Mouse (Mus musculus) MEL (cell line): ENCODE measurements around the gene Wdr93. TPM values are rescaled to one million over a fixed set of nuclear protein-coding genes. Genes with fewer than 3 reads are reported as not detected.

Experiments used
- DNase-seq: peaks from one replicate; pipeline ENCODE4 v3.0.0; 2011; ENCODE audit warnings: low read depth, low spot score
- H3K27ac ChIP-seq: 2 replicates; pipeline ENCODE4 v1.5.1; 2012; ENCODE audit warnings: low read depth, mild to moderate bottlenecking, control low read depth, low read length, moderate library complexity; ENCODE audit not compliant: control insufficient read depth
- H3K27me3 ChIP-seq, 2 experiments: fragments of 150-350 bp in 1 of 2; sonication (generic) in 1 of 2; 2 replicates each; pipeline ENCODE4 v1.6.1; 2012; ENCODE audit warnings: low read length in 2 of 2, mild to moderate bottlenecking in 2 of 2, improper control_type of control experiment in 1 of 2, moderate library complexity in 1 of 2; ENCODE audit not compliant: insufficient read depth in 2 of 2, control insufficient read depth in 1 of 2
- H3K36me3 ChIP-seq, 2 experiments: 2 replicates each; pipeline ENCODE4 v1.6.1; 2012 to 2014; ENCODE audit warnings: low read length in 2 of 2, improper control_type of control experiment in 1 of 2, inconsistent platforms in 1 of 2, mild to moderate bottlenecking in 1 of 2; ENCODE audit not compliant: insufficient read depth in 2 of 2, control insufficient read depth in 1 of 2
- H3K4me1 ChIP-seq, 2 experiments: fragments of 150-350 bp in 1 of 2; sonication (generic) in 1 of 2; 2 replicates each; pipeline ENCODE4 v1.6.1; 2012; ENCODE audit warnings: low read length in 2 of 2, improper control_type of control experiment in 1 of 2, mild to moderate bottlenecking in 1 of 2; ENCODE audit not compliant: insufficient read depth in 2 of 2, control insufficient read depth in 1 of 2
- H3K4me3 ChIP-seq, 2 experiments: fragments of 150-350 bp in 1 of 2; sonication (generic) in 1 of 2; 2 replicates each; pipeline ENCODE4 v1.5.1; 2012; ENCODE audit warnings: low read depth in 2 of 2, low read length in 2 of 2, mild to moderate bottlenecking in 2 of 2, moderate library complexity in 2 of 2, control low read depth in 1 of 2, improper control_type of control experiment in 1 of 2; ENCODE audit not compliant: control insufficient read depth in 1 of 2, insufficient read depth in 1 of 2
- H3K79me2 ChIP-seq: 2 replicates; pipeline ENCODE4 v1.6.1; 2012; ENCODE audit warnings: mild to moderate bottlenecking, low read length, moderate library complexity; ENCODE audit not compliant: control insufficient read depth, poor library complexity, insufficient read depth
- H3K9ac ChIP-seq: 2 replicates; pipeline ENCODE4 v1.6.1; 2012; ENCODE audit warnings: low read depth, mild to moderate bottlenecking, control low read depth, low read length, moderate library complexity; ENCODE audit not compliant: control insufficient read depth, poor library complexity, severe bottlenecking
- H3K9me3 ChIP-seq: fragments of 150-350 bp; sonication (generic); replicated peaks from 2 replicates; pipeline ENCODE4 v1.6.1; 2012; ENCODE audit warnings: mild to moderate bottlenecking, low read length, improper control_type of control experiment, moderate library complexity; ENCODE audit not compliant: insufficient read depth
- CHD1 ChIP-seq: IDR thresholded peaks from 2 replicates; pipeline ENCODE4 v1.6.1; 2012; ENCODE audit warnings: low read depth, mild to moderate bottlenecking, inconsistent platforms, low read length, improper control_type of control experiment
- CTCF ChIP-seq, 3 experiments: IDR thresholded peaks in 2 of 3; conservative IDR thresholded peaks in 1 of 3; 2 replicates each; pipeline ENCODE4 v1.5.1; 2011 to 2012; ENCODE audit warnings: low read length in 3 of 3, low read depth in 2 of 3, mild to moderate bottlenecking in 2 of 3, improper control_type of control experiment in 1 of 3, inconsistent platforms in 1 of 3, mixed read lengths in 1 of 3, moderate library complexity in 1 of 3; ENCODE audit not compliant: control insufficient read depth in 1 of 3, insufficient read depth in 1 of 3, poor library complexity in 1 of 3, severe bottlenecking in 1 of 3
- ETS1 ChIP-seq: IDR thresholded peaks from 2 replicates; pipeline ENCODE4 v1.6.1; 2012; ENCODE audit warnings: low read depth, mild to moderate bottlenecking, inconsistent platforms, low read length, improper control_type of control experiment, moderate library complexity
- MYC ChIP-seq: IDR thresholded peaks from 2 replicates; pipeline ENCODE4 v1.6.1; 2011; ENCODE audit warnings: low read depth, mild to moderate bottlenecking, low read length, improper control_type of control experiment, moderate library complexity
- RAD21 ChIP-seq: IDR thresholded peaks from 2 replicates; pipeline ENCODE4 v1.6.1; 2011; ENCODE audit warnings: mild to moderate bottlenecking, low read depth, low read length, improper control_type of control experiment
- SIN3A ChIP-seq: IDR thresholded peaks from 2 replicates; pipeline ENCODE4 v1.6.1; 2012; ENCODE audit warnings: low read length, improper control_type of control experiment, inconsistent platforms
- SMC3 ChIP-seq: IDR thresholded peaks from 2 replicates; pipeline ENCODE4 v1.6.1; 2011; ENCODE audit warnings: low read depth, low read length, improper control_type of control experiment
- ZC3H11A ChIP-seq: IDR thresholded peaks from 2 replicates; pipeline ENCODE4 v1.6.1; 2012; ENCODE audit warnings: low read depth, mild to moderate bottlenecking, inconsistent platforms, low read length, improper control_type of control experiment
- ZMIZ1 ChIP-seq: IDR thresholded peaks from 2 replicates; pipeline ENCODE4 v1.6.1; 2012; ENCODE audit warnings: low read depth, mild to moderate bottlenecking, inconsistent platforms, low read length, improper control_type of control experiment, moderate library complexity
- polyA plus RNA-seq, 2 experiments: library from polyadenylated mRNA; stranded (reverse) in 1 of 2; unstranded in 1 of 2; fragments of >175 nt in 1 of 2; fragments of >200 nt in 1 of 2; gene quantifications; 2 replicates each; pipeline versions ENCODE4 v1.2.1 to v1.2.4; 2012; ENCODE audit warnings: low replicate concordance in 2 of 2, low read depth in 1 of 2; ENCODE audit not compliant: insufficient read length in 2 of 2, insufficient read depth in 1 of 2, missing spikeins in 1 of 2
- total RNA-seq: library from RNA; depleted of rRNA; stranded (reverse); fragments of 300-350 nt; gene quantifications from 2 replicates; pipeline ENCODE4 v1.2.3, GENCODE M21; 2012; rRNA removed

Wdr93 gene
- total and polyA plus RNA-seq, 3 experiments: 0.23 to 0.40 TPM; not detected in 1

- TF ChIP-seq SMC3: no peak
- no peak for TF ChIP-seq CTCF (IDR thresholded peaks at IDR 0.05 in 2 of 3, conservative IDR thresholded peaks at IDR 0.05 in 1 of 3; ENCODE audit: control insufficient read depth in 1 of 3, insufficient read depth in 1 of 3, low read depth in 2 of 3, low read length in 3 of 3, poor library complexity in 1 of 3, severe bottlenecking in 1 of 3)
- TF ChIP-seq ZC3H11A: no peak
- no peak for TF ChIP-seq ETS1
- no peak for TF ChIP-seq MYC
- TF ChIP-seq CHD1: no peak
- TF ChIP-seq ZMIZ1: no peak
- TF ChIP-seq SIN3A: no peak
- TF ChIP-seq RAD21: no peak
- Histone ChIP-seq H3K79me2 (no peaks in the 10 kb centered on the region), H3K36me3 (no peaks in the 10 kb centered on the region), H3K9me3 (no peaks in the 10 kb centered on the region), H3K27me3 (no peaks in the 10 kb centered on the region), H3K4me1 (no peaks in the 10 kb centered on the region), H3K4me3 (no peak overlapping the region), H3K27ac (no peak overlapping the region), H3K9ac (no peak overlapping the region)
- no peak for DNase-seq
These were observed 92.2 kb downstream of the Wdr93 start for GRCm38 (mm10) chr7:79835196-79835595.

Other genes starting within 250 kb of the Wdr93 start
- gene Rhcg, start 125.5 kb upstream of the Wdr93 start, total RNA-seq: not detected in 2 replicates
- not detected for gene Rhcg, start 125.5 kb upstream of the Wdr93 start, polyA plus RNA-seq
- gene Ticrr, start 83.0 kb upstream of the Wdr93 start, total RNA-seq: 10.6 and 12.9 TPM in 2 replicates
- 10 to 100 TPM; 23.8 to 55.6 TPM for gene Ticrr, start 83.0 kb upstream of the Wdr93 start, polyA plus RNA-seq
- 12.1 and 13.1 TPM in 2 replicates for gene Kif7, start 27.4 kb upstream of the Wdr93 start, total RNA-seq
- gene Kif7, start 27.4 kb upstream of the Wdr93 start, polyA plus RNA-seq: 10 to 100 TPM in 1 of 2 experiments, not detected in 1; 15.6 TPM
- gene Plin1, start 10.3 kb upstream of the Wdr93 start, total RNA-seq: 0.10 and 0.19 TPM in 2 replicates
- gene Plin1, start 10.3 kb upstream of the Wdr93 start, polyA plus RNA-seq: under 1 TPM in 1 of 2 experiments, not detected in 1; 0.08 TPM
- 3.4 and 3.9 TPM in 2 replicates for gene Pex11a, start within 50 bp of the Wdr93 start, total RNA-seq
- gene Pex11a, start within 50 bp of the Wdr93 start, polyA plus RNA-seq: 1 to 10 TPM in 1 of 2 experiments, not detected in 1; 8.7 TPM
- not detected in 2 replicates for gene Mesp1, start 50.6 kb downstream of the Wdr93 start, total RNA-seq
- gene Mesp1, start 50.6 kb downstream of the Wdr93 start, polyA plus RNA-seq: not detected
- not detected in 2 replicates for gene Mesp2, start 67.6 kb downstream of the Wdr93 start, total RNA-seq
- gene Mesp2, start 67.6 kb downstream of the Wdr93 start, polyA plus RNA-seq: not detected
- gene Anpep, start 117.9 kb downstream of the Wdr93 start, total RNA-seq: 7.6 and 11.2 TPM in 2 replicates
- 10 to 100 TPM; 40.2 to 77.2 TPM for gene Anpep, start 117.9 kb downstream of the Wdr93 start, polyA plus RNA-seq
- gene Ap3s2, start 177.5 kb downstream of the Wdr93 start, total RNA-seq: 8.3 and 8.6 TPM in 2 replicates
- 10 to 100 TPM; 18.2 to 91.2 TPM for gene Ap3s2, start 177.5 kb downstream of the Wdr93 start, polyA plus RNA-seq
- gene Arpin, start 192.2 kb downstream of the Wdr93 start, total RNA-seq: not detected in 2 replicates
- gene Arpin, start 192.2 kb downstream of the Wdr93 start, polyA plus RNA-seq: not detected